Mouse (Mus musculus) MEL (cell line): ENCODE measurements around the gene Fam180a. TPM values are rescaled to one million over a fixed set of nuclear protein-coding genes. Genes with fewer than 3 reads are reported as not detected.

Source experiments
- DNase-seq: peaks from one replicate; pipeline ENCODE4 v3.0.0; 2011; ENCODE audit warnings: low read depth, low spot score
- H3K27ac ChIP-seq: 2 replicates; pipeline ENCODE4 v1.5.1; 2012; ENCODE audit warnings: low read depth, mild to moderate bottlenecking, control low read depth, low read length, moderate library complexity; ENCODE audit not compliant: control insufficient read depth
- H3K27me3 ChIP-seq, 2 experiments: fragments of 150-350 bp in 1 of 2; sonication (generic) in 1 of 2; 2 replicates each; pipeline ENCODE4 v1.6.1; 2012; ENCODE audit warnings: low read length in 2 of 2, mild to moderate bottlenecking in 2 of 2, improper control_type of control experiment in 1 of 2, moderate library complexity in 1 of 2; ENCODE audit not compliant: insufficient read depth in 2 of 2, control insufficient read depth in 1 of 2
- H3K36me3 ChIP-seq, 2 experiments: 2 replicates each; pipeline ENCODE4 v1.6.1; 2012 to 2014; ENCODE audit warnings: low read length in 2 of 2, improper control_type of control experiment in 1 of 2, inconsistent platforms in 1 of 2, mild to moderate bottlenecking in 1 of 2; ENCODE audit not compliant: insufficient read depth in 2 of 2, control insufficient read depth in 1 of 2
- H3K4me1 ChIP-seq, 2 experiments: fragments of 150-350 bp in 1 of 2; sonication (generic) in 1 of 2; 2 replicates each; pipeline ENCODE4 v1.6.1; 2012; ENCODE audit warnings: low read length in 2 of 2, improper control_type of control experiment in 1 of 2, mild to moderate bottlenecking in 1 of 2; ENCODE audit not compliant: insufficient read depth in 2 of 2, control insufficient read depth in 1 of 2
- H3K4me3 ChIP-seq, 2 experiments: fragments of 150-350 bp in 1 of 2; sonication (generic) in 1 of 2; 2 replicates each; pipeline ENCODE4 v1.5.1; 2012; ENCODE audit warnings: low read depth in 2 of 2, low read length in 2 of 2, mild to moderate bottlenecking in 2 of 2, moderate library complexity in 2 of 2, control low read depth in 1 of 2, improper control_type of control experiment in 1 of 2; ENCODE audit not compliant: control insufficient read depth in 1 of 2, insufficient read depth in 1 of 2
- H3K79me2 ChIP-seq: 2 replicates; pipeline ENCODE4 v1.6.1; 2012; ENCODE audit warnings: mild to moderate bottlenecking, low read length, moderate library complexity; ENCODE audit not compliant: control insufficient read depth, poor library complexity, insufficient read depth
- H3K9ac ChIP-seq: 2 replicates; pipeline ENCODE4 v1.6.1; 2012; ENCODE audit warnings: low read depth, mild to moderate bottlenecking, control low read depth, low read length, moderate library complexity; ENCODE audit not compliant: control insufficient read depth, poor library complexity, severe bottlenecking
- H3K9me3 ChIP-seq: fragments of 150-350 bp; sonication (generic); replicated peaks from 2 replicates; pipeline ENCODE4 v1.6.1; 2012; ENCODE audit warnings: mild to moderate bottlenecking, low read length, improper control_type of control experiment, moderate library complexity; ENCODE audit not compliant: insufficient read depth
- CHD2 ChIP-seq: IDR thresholded peaks from 2 replicates; pipeline ENCODE4 v1.6.1; 2011; ENCODE audit warnings: low read length, improper control_type of control experiment
- CTCF ChIP-seq, 3 experiments: IDR thresholded peaks in 2 of 3; conservative IDR thresholded peaks in 1 of 3; 2 replicates each; pipeline ENCODE4 v1.5.1; 2011 to 2012; ENCODE audit warnings: low read length in 3 of 3, low read depth in 2 of 3, mild to moderate bottlenecking in 2 of 3, improper control_type of control experiment in 1 of 3, inconsistent platforms in 1 of 3, mixed read lengths in 1 of 3, moderate library complexity in 1 of 3; ENCODE audit not compliant: control insufficient read depth in 1 of 3, insufficient read depth in 1 of 3, poor library complexity in 1 of 3, severe bottlenecking in 1 of 3
- ELF1 ChIP-seq: IDR thresholded peaks from 2 replicates; pipeline ENCODE4 v1.6.1; 2014; ENCODE audit warnings: low read depth, mild to moderate bottlenecking, inconsistent platforms, low read length, improper control_type of control experiment, moderate library complexity
- EP300 ChIP-seq, 2 experiments: IDR thresholded peaks; 2 replicates each; pipeline ENCODE4 v1.6.1; 2011; ENCODE audit warnings: improper control_type of control experiment in 2 of 2, low read length in 2 of 2, low read depth in 1 of 2, mild to moderate bottlenecking in 1 of 2
- ETS1 ChIP-seq: IDR thresholded peaks from 2 replicates; pipeline ENCODE4 v1.6.1; 2012; ENCODE audit warnings: low read depth, mild to moderate bottlenecking, inconsistent platforms, low read length, improper control_type of control experiment, moderate library complexity
- GABPA ChIP-seq: IDR thresholded peaks from 2 replicates; pipeline ENCODE4 v1.6.1; 2012; ENCODE audit warnings: low read depth, mild to moderate bottlenecking, inconsistent platforms, low read length, improper control_type of control experiment, moderate library complexity
- HCFC1 ChIP-seq: IDR thresholded peaks from 2 replicates; pipeline ENCODE4 v1.6.1; 2012; ENCODE audit warnings: low read depth, mild to moderate bottlenecking, inconsistent platforms, low read length, improper control_type of control experiment, moderate library complexity
- KAT2A ChIP-seq: conservative IDR thresholded peaks from 2 replicates; pipeline ENCODE4 v1.6.1; 2012; ENCODE audit warnings: low read depth, low read length, improper control_type of control experiment, inconsistent platforms
- MAX ChIP-seq: IDR thresholded peaks from 2 replicates; pipeline ENCODE4 v1.6.1; 2011; ENCODE audit warnings: low read length, improper control_type of control experiment
- MEF2A ChIP-seq: IDR thresholded peaks from 2 replicates; pipeline ENCODE4 v1.6.1; 2014; ENCODE audit warnings: low read depth, mild to moderate bottlenecking, inconsistent platforms, low read length, improper control_type of control experiment; ENCODE audit not compliant: poor library complexity, insufficient replicate concordance, severe bottlenecking; ENCODE audit errors: extremely low read depth
- MXI1 ChIP-seq: IDR thresholded peaks from 2 replicates; pipeline ENCODE4 v1.6.1; 2011; ENCODE audit warnings: mild to moderate bottlenecking, low read depth, low read length, improper control_type of control experiment
- MYB ChIP-seq: IDR thresholded peaks from 2 replicates; pipeline ENCODE4 v1.6.1; 2011; ENCODE audit warnings: mild to moderate bottlenecking, low read depth, low read length, improper control_type of control experiment
- NRF1 ChIP-seq: IDR thresholded peaks from 2 replicates; pipeline ENCODE4 v1.6.1; 2014; ENCODE audit warnings: low read depth, mild to moderate bottlenecking, inconsistent platforms, low read length, improper control_type of control experiment, moderate library complexity; ENCODE audit not compliant: poor library complexity, insufficient read depth, severe bottlenecking
- POLR2A ChIP-seq, 2 experiments: IDR thresholded peaks; 2 replicates each; pipeline ENCODE4 v1.6.1; 2011 to 2012; ENCODE audit warnings: low read length in 2 of 2, mild to moderate bottlenecking in 2 of 2, control low read depth in 1 of 2, improper control_type of control experiment in 1 of 2, low read depth in 1 of 2, moderate library complexity in 1 of 2; ENCODE audit not compliant: control insufficient read depth in 1 of 2, insufficient read depth in 1 of 2, poor library complexity in 1 of 2
- POLR2AphosphoS2 ChIP-seq: IDR thresholded peaks from 2 replicates; pipeline ENCODE4 v1.6.1; 2011; ENCODE audit warnings: low read length, improper control_type of control experiment
- POLR2AphosphoS5 ChIP-seq: IDR thresholded peaks from 2 replicates; pipeline ENCODE4 v1.6.1; 2012; ENCODE audit warnings: low read depth, borderline replicate concordance, mild to moderate bottlenecking, inconsistent platforms, low read length, moderate library complexity, mixed read lengths
- RAD21 ChIP-seq: IDR thresholded peaks from 2 replicates; pipeline ENCODE4 v1.6.1; 2011; ENCODE audit warnings: mild to moderate bottlenecking, low read depth, low read length, improper control_type of control experiment
- RCOR1 ChIP-seq: IDR thresholded peaks from 2 replicates; pipeline ENCODE4 v1.6.1; 2012; ENCODE audit warnings: low read depth, mild to moderate bottlenecking, inconsistent platforms, low read length, improper control_type of control experiment
- SMC3 ChIP-seq: IDR thresholded peaks from 2 replicates; pipeline ENCODE4 v1.6.1; 2011; ENCODE audit warnings: low read depth, low read length, improper control_type of control experiment
- TAL1 ChIP-seq: IDR thresholded peaks from 2 replicates; pipeline ENCODE4 v1.6.1; 2012; ENCODE audit warnings: mild to moderate bottlenecking, inconsistent platforms, low read length, moderate library complexity, mixed read lengths
- TBP ChIP-seq: IDR thresholded peaks from 2 replicates; pipeline ENCODE4 v1.8.0; 2011; ENCODE audit warnings: low read depth, low read length, improper control_type of control experiment
- TCF12 ChIP-seq: IDR thresholded peaks from 2 replicates; pipeline ENCODE4 v1.6.1; 2014; ENCODE audit warnings: low read depth, mild to moderate bottlenecking, inconsistent platforms, low read length, improper control_type of control experiment, moderate library complexity
- UBTF ChIP-seq: IDR thresholded peaks from 2 replicates; pipeline ENCODE4 v1.6.1; 2012; ENCODE audit warnings: low read depth, mild to moderate bottlenecking, inconsistent platforms, low read length, improper control_type of control experiment, moderate library complexity, borderline replicate concordance; ENCODE audit not compliant: insufficient read depth
- USF1 ChIP-seq: IDR thresholded peaks from 2 replicates; pipeline ENCODE4 v1.6.1; 2014; ENCODE audit warnings: low read depth, mild to moderate bottlenecking, inconsistent platforms, low read length, improper control_type of control experiment, moderate library complexity
- USF2 ChIP-seq, 2 experiments: IDR thresholded peaks; 2 replicates each; pipeline ENCODE4 v1.6.1; 2011 to 2012; ENCODE audit warnings: improper control_type of control experiment in 2 of 2, low read length in 2 of 2, borderline replicate concordance in 1 of 2, inconsistent platforms in 1 of 2, low read depth in 1 of 2, mild to moderate bottlenecking in 1 of 2; ENCODE audit not compliant: insufficient read depth in 1 of 2
- ZC3H11A ChIP-seq: IDR thresholded peaks from 2 replicates; pipeline ENCODE4 v1.6.1; 2012; ENCODE audit warnings: low read depth, mild to moderate bottlenecking, inconsistent platforms, low read length, improper control_type of control experiment
- ZKSCAN1 ChIP-seq: IDR thresholded peaks from 2 replicates; pipeline ENCODE4 v1.6.1; 2012; ENCODE audit warnings: low read depth, mild to moderate bottlenecking, inconsistent platforms, low read length, improper control_type of control experiment, moderate library complexity
- ZNF384 ChIP-seq: IDR thresholded peaks from 2 replicates; pipeline ENCODE4 v1.6.1; 2012; ENCODE audit warnings: low read depth, mild to moderate bottlenecking, inconsistent platforms, low read length, improper control_type of control experiment
- polyA plus RNA-seq, 2 experiments: library from polyadenylated mRNA; stranded (reverse) in 1 of 2; unstranded in 1 of 2; fragments of >175 nt in 1 of 2; fragments of >200 nt in 1 of 2; gene quantifications; 2 replicates each; pipeline versions ENCODE4 v1.2.1 to v1.2.4; 2012; ENCODE audit warnings: low replicate concordance in 2 of 2, low read depth in 1 of 2; ENCODE audit not compliant: insufficient read length in 2 of 2, insufficient read depth in 1 of 2, missing spikeins in 1 of 2
- total RNA-seq: library from RNA; depleted of rRNA; stranded (reverse); fragments of 300-350 nt; gene quantifications from 2 replicates; pipeline ENCODE4 v1.2.3, GENCODE M21; 2012

Gene Fam180a
- total and polyA plus RNA-seq, 3 experiments: not detected

DNA sequence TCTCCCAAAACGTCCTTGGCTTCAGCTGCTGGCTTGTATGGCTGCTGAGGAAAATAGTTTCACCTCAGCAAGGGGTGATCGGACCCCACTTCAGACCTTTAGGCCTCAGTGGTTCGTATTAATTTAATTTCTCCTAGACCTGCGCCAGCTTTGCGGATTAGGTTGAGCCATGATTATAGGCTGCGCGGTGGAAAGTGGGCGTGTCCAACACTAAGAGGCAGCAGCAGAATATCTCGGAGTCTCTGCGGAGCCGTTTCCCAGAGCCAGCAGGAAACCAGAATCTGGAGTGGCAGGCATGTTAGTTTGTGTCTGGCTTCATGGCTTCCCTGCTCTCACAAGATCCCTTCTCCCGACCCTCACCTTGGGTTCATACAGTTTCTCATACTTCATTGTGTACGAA, 56.3 kb downstream of the Fam180a start:
- H3K79me2 ChIP-seq: no peaks in the 10 kb centered on the region
- H3K27ac ChIP-seq: no peak overlapping the region
- H3K36me3 ChIP-seq: no peaks in the 10 kb centered on the region
- DNase-seq: no peak
- TF ChIP-seq ZNF384: no peak
- TF ChIP-seq MYB: no peak
- TF ChIP-seq TBP: no peak
- TF ChIP-seq MEF2A: no peak
- no peak for TF ChIP-seq CTCF (IDR thresholded peaks at IDR 0.05 in 2 of 3, conservative IDR thresholded peaks at IDR 0.05 in 1 of 3; ENCODE audit: control insufficient read depth in 1 of 3, insufficient read depth in 1 of 3, low read depth in 2 of 3, low read length in 3 of 3, poor library complexity in 1 of 3, severe bottlenecking in 1 of 3)
- TF ChIP-seq GABPA: no peak
- no peak for TF ChIP-seq NRF1
- no peak for TF ChIP-seq RCOR1
- no peak for TF ChIP-seq POLR2AphosphoS2
- TF ChIP-seq POLR2AphosphoS5: no peak
- TF ChIP-seq HCFC1: no peak
- no peak for TF ChIP-seq MXI1
- no peak for TF ChIP-seq ZKSCAN1
- no peaks in the 10 kb centered on the region; a peak in 1 of 4 replicates for H3K27me3 ChIP-seq
- H3K9ac ChIP-seq: no peak overlapping the region
- H3K4me1 ChIP-seq: no peaks in the 10 kb centered on the region
- no peaks in the 10 kb centered on the region for H3K9me3 ChIP-seq
- H3K4me3 ChIP-seq: no peak overlapping the region

DNA sequence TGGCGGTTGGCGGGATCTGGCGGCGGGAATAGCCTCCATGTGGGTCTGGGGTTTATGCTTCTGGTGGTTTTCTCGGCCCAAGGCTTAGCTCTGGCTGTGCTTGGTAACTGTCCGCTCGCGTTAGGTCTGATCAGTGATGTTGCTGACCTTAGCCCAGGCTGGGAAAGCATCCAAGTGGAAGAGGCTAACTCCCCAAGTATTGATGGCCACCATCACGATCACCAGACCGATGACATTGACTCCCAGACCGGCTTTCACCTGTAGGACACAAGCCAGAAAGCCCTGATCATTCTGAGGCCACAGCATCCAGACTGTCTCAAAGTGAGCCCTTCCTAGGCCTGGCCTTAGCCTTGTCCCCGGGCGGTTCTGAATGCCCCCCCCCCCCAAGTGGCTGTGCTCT, 57.2 kb downstream of the Fam180a start:
- Histone ChIP-seq H3K79me2 (no peaks in the 10 kb centered on the region), H3K9ac (no peak overlapping the region), H3K4me1 (no peaks in the 10 kb centered on the region), H3K4me3 (no peak overlapping the region), H3K27ac (no peak overlapping the region), H3K9me3 (no peaks in the 10 kb centered on the region), H3K36me3 (no peaks in the 10 kb centered on the region), H3K27me3 (no peaks in the 10 kb centered on the region; a peak in 1 of 4 replicates)
- TF ChIP-seq TCF12 (no peak), USF2 (IDR thresholded peaks at IDR 0.05; ENCODE audit: borderline replicate concordance in 1 of 2, insufficient read depth in 1 of 2, low read depth in 1 of 2, low read length in 2 of 2) (no peak), TBP (no peak), ETS1 (no peak), KAT2A (no peak), TAL1 (no peak), MAX (no peak), EP300 (IDR thresholded peaks at IDR 0.05; ENCODE audit: low read depth in 1 of 2, low read length in 2 of 2) (no peak), ZNF384 (no peak), MEF2A (no peak), USF1 (no peak), ELF1 (no peak), ZC3H11A (no peak), POLR2A (IDR thresholded peaks at IDR 0.05; ENCODE audit: control insufficient read depth in 1 of 2, insufficient read depth in 1 of 2, low read depth in 1 of 2, low read length in 2 of 2, poor library complexity in 1 of 2) (no peak), CHD2 (no peak), UBTF (no peak), SMC3 (no peak), RAD21 (no peak)
- no peak for DNase-seq
